Mouse (Mus musculus) frontal cortex, postnatal 14 days (tissue): Measurements from ENCODE around the gene Ring1.

ENCODE experiments used
- DNase-seq, 2 experiments: peaks; one replicate each; pipeline ENCODE4 v3.0.0; 2022; ENCODE audit warnings: low spot score in 2 of 2

Gene Ring1

GRCm38 (mm10) chr17:34024317-34024821 is at the start of gene Ring1:
Gene Ring1 (minus strand): TSS chr17:34024680.
- DNase-seq, result peak; percentile 84

DNA sequence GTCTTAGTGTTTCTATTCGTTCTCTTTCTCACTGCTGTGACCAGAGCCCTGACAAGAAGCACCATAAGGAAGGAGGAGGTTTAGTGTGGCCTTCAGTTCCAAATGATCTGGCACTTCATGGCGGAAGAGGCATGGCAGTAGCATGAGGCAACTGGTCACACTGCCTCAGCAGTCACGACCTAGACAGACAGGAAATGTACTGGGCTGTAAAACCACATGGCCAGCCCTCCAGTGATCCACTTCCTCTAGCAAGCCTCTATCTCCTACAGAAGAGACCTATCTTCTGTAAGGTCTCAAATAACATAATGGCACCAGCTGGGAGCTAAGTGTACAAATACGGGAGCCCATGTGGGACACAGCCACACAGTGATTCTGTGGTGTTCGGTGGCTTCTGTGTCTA is 47.6 kb upstream of the Ring1 start:
- DNase-seq, result no peak

DNA sequence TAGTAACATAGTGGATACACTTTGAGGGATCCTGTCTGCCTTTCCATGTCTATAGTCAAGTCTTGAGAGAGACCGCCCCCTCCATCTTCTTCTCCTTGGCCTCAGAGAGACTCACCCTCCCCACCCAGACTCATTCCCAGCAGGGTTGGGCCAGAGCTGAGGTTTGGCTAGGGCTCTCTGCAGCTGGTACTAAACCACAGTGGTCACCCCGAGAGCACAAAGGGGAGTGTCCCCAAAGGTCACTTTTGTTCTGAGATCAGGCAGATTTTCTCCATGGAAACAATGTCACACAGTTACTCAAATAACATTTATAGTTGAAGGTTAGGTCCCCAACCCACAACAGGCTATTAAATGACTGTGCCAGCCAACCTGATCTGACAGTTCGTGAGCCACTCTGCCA is 44.4 kb upstream of the Ring1 start:
- DNase-seq, result no peak

DNA sequence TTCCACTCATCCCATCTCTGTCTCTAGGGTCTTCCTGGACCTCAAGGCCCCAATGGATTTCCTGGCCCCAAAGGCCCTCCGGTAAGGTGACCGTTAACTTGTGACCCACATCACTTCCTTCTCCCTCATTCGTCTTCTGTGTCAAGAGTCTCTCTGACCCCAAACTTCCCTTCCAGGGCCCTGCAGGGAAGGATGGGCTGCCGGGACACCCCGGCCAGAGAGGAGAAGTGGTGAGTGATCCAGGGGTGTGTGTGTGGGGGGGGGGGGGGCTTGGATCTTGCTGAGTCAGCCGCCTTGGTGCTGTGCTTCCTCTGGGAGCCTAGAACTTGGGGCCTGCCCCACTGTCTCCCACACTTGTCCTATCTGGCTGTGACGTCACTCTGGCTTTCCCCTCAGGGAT is 32.7 kb upstream of the Ring1 start:
- DNase-seq, result no peak

DNA sequence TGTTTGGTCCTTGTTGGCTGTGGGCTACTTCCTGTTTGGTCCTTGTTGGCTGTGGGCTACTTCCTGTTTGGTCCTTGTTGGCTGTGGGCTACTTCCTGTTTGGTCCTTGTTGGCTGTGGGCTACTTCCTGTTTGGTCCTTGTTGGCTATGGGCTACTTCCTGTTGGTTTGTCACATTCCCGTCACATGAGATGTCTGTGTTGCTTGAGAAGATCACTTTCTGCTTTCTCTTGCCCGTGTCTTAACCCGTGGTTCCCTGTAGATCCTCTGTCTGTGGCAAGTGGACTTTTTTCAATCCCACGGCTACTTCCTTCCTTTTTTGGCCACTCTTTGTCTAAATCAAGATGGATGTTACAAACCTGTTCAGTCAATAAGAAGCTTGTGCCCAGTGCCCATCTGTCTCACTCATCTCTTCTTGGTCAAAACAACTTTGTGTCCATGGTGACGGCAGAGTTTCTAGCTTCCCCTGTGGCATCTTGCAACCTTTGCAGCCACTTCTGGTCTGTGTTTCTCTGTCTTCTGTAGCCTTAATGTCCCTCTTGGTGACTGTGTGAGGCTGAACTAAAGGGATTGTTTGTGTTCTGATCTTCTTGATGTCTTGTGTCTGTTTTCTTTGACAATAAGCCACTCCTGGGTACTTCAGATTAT is 23.0 kb upstream of the Ring1 start:
- no peak for DNase-seq

- no peak for DNase-seq
Measured at GRCm38 (mm10) chr17:34045941-34046340, 21.5 kb upstream of the Ring1 start.

DNA sequence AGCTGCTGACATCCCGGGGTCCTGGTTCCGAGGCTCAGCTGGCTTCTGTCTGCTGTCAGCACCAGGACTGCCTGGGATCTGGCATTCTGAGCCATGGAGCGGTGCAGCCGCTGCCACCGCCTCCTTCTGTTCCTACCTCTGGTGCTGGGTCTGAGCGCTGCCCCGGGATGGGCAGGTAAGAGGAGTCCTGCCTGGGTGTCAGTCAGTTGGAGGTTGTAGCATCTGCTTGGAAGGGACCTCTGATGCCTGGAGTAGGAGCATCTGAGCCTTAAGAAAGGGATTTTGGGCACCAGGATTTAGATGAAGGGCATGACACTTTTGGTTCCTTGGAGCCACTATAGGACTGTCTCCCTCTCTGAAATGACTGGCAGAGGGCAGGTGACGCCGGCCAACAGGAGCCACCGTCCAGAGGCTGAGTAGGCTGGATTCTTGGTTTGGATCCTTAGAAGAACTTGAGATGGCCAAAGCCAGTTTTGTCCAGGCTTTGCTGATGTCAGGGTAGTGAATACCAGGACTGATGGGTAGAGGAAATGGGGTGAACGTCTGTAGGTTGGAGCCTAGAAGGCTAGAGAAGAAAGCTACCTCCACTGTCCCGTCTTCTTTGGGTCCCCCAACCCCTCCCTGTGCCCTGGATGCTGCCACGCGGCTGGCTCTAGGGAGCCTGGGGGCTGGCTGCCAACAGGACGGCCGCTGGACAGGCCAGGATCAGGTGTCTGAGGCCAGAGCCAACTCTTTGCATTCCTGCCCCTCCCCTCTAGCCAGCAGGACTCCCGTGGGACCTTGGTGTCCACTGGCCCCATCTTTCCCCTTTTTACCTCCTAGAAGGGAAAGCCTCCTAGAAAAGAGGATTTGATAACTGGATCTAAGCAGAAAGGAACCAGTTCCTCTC is 15.3 kb upstream of the Ring1 start:
- DNase-seq, result peak; percentile 18 to 31

DNA sequence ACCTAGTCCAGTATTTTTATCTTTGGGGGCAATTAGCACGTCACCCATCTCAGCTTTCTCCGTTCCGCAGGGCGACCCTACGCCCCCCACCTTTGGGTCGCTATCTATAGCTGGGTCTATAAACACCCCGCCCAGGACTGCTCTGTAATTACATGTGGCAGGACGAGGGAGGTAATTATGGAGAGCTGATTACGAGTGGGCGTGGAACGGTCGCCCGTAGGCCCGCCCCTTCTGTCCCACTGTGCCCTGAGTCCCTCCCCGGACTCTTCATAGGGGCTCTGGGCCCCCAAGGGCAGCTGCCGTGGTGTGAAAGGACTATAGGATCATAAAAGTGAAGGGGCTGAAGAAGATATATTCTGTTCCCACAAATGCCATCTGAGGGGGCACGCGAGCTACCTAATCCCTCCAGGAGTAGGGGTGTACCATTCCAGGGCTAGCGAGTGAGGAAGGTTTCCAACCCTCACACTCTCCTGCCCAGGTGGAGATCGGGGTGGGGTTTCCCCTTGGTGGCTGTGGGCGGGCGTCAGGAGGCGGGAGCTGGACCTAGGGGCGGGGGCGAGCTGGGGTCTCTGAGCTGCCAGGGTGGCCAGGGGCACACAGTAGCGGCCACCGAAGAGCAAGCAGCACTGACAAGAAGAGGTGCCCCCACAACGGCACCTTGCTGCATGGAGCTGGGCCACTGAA is 14.5 kb upstream of the Ring1 start, which contains the start of gene Col11a2:
Col11a2 (plus strand) TSS at position 560 of the 684 bp plus-strand sequence.
- peak; percentile 31 to 36 for DNase-seq

DNA sequence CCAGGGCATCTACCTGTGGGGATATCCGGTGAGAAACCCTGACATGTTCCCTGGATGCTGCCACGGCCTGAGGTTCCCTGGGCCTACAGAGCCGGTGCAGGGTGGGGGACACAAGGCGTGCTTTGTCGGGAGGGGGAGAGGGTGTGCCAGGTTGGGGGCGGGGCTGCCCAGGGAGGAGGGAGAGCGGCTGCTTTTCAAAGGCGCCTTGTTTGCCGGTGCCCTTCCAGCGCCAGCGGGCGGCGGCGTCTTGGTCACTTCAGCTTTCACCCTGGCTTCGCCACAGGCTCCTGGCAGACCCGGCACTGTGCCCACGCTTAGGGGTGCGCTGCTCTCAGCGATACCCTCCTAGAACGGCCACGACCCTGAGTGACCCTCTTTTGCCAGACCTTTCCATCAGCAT is 14.0 kb upstream of the Ring1 start:
- DNase-seq, result peak; percentile 51 to 52

GRCm38 (mm10) chr17:34037241-34037640 is 12.8 kb upstream of the Ring1 start:
- no peak for DNase-seq

DNA sequence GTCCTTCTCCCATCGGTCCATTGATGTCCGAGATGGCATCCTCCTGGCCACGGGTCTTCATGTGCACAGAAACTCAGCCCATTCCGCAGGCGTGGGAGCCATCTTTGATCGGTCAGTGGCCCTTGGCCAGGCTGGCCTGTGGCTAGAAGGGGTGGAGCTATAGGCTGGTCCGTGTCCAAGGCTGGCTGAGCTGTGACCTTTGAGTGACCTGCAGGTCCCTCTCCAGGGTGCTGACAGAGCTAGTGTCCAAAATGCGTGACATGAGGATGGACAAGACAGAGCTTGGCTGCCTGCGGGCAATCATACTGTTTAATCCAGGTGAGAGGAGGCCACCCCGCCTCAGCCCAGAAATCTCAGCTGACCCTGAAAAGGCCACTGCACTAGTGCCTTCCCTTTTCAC is 12.2 kb upstream of the Ring1 start:
- DNase-seq, result no peak

- DNase-seq, result no peak
Measured at GRCm38 (mm10) chr17:34035517-34035916, 11.0 kb upstream of the Ring1 start.

DNA sequence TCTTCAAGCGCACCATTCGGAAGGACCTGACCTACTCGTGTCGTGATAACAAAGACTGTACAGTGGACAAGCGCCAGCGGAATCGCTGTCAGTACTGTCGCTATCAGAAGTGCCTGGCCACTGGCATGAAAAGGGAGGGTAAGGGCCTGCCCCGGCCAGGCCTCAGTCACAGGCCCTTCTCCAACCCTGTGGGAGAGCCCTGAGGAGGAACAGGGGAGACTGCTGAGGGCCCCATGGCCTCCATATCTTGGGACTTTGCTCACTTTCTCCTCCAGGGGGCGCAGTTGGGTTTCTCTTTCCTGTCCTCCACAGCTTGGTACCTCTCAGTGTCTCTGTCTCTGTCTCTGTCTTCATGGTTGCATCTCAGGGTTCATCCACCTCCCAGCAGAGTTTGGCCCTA is 9.6 kb upstream of the Ring1 start:
- DNase-seq, result peak; percentile 52

GRCm38 (mm10) chr17:34033441-34033840 is 9.0 kb upstream of the Ring1 start:
- no peak for DNase-seq

- DNase-seq, result peak in 1 of 2 experiments; percentile 31
Measured at GRCm38 (mm10) chr17:34032806-34033205, 8.3 kb upstream of the Ring1 start.

DNA sequence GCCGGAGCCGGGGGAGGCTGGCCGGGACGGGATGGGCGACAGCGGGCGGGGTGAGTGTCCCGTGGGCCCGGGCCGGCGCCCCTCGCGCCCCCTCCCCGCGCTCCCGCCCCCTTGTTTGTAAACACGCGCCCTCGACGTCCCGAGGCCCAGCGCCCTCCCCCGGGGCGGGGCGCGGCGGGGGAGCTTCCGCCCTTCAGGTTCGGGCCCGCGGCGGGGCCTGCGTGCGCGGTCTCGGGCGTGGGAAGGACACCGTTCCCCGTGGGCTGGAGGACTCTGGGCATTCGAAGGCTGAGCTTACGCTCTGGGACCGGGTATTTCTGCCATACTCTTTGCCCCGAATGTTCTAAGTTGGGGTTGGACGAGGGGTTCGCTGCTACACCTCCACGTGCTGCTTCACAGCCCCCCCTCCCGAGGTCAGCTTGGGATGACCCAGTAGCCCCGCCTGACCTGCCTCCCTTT is 7.7 kb upstream of the Ring1 start:
- peak in 1 of 2 experiments; percentile 57 for DNase-seq

- DNase-seq, result peak; percentile 96 to 97
Measured at GRCm38 (mm10) chr17:34031465-34032173, 7.1 kb upstream of the Ring1 start, which contains the start of the genes Slc39a7 and Rxrb. Gene Slc39a7 (minus strand): TSS chr17:34031682. Gene Rxrb (plus strand): TSS chr17:34031812.

- peak; percentile 30 to 54 for DNase-seq
Measured at GRCm38 (mm10) chr17:34030861-34031326, 6.4 kb upstream of the Ring1 start.

GRCm38 (mm10) chr17:34029890-34030595 is 5.6 kb upstream of the Ring1 start:
- no peak for DNase-seq

DNA sequence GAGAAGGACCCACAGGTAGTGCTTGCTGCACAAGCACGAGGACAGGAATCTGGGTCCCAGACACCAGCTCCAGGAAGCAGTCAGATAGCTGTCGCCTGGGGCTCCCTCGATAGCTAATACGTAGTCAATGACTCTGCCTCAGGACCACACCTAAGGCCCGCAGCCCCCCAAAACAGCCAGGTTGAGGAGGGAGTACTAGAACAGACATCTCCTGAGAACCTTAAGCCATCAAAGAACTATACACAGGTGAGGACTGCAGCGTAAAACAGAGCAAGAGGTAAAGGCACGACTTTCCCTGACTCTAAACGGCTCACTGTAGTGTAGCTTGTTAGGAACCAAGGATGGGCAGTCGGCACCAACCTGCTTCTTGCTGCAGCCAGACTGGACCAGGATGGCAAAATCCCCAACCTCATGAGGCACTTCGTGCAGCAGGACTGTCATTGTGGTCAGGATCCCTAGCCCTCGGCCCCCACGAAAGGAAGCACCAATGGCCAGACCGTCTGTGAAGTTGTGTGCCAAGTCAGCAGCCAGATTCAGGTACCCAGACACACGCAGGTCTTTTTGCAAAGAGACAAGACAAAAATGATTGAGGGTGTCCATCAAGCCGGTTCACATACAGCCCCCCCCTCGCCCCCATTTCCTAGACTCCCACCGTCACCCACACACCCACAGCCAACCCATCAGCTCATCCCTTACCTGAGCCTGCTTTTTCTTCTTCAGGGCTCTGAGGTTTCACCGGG is 4.8 kb upstream of the Ring1 start:
- DNase-seq, result no peak
